Mouse (Mus musculus) naive thymus-derived CD4-positive, alpha-beta T cell, adult 2 months (primary cell): ENCODE measurements at regions not wholly inside any gene's neighbourhood (a gene's known extent, or its start where the extent isn't known, plus 50 kb on each side); places are given as distances from the start of the nearest gene placed in this dataset.
A peak's percentile ranks its signal among the peaks of the same experiment; 100 is the strongest.

Experiments used
- DNase-seq: peaks from one replicate; pipeline ENCODE4 v3.0.0-alpha.2; 2011; ENCODE audit warnings: low read depth

GRCm38 (mm10) chr9:33214523-33214922, 578.5 kb downstream of the Ets1 start:
- DNase-seq = no peak

GRCm38 (mm10) chr9:33220981-33221380, 585.0 kb downstream of the Ets1 start:
- DNase-seq = no peak

- no peak for DNase-seq
Observed at GRCm38 (mm10) chr9:33222066-33222805, 586.2 kb downstream of the Ets1 start.

GRCm38 (mm10) chr9:33233699-33234131, 597.7 kb downstream of the Ets1 start:
- no peak for DNase-seq

GRCm38 (mm10) chr9:33238190-33238589, 602.2 kb downstream of the Ets1 start:
- DNase-seq = no peak

- DNase-seq = no peak
Observed at GRCm38 (mm10) chr9:33238846-33239245, 602.8 kb downstream of the Ets1 start.

- DNase-seq = no peak
Observed at GRCm38 (mm10) chr9:33240506-33240905, 604.5 kb downstream of the Ets1 start.

GRCm38 (mm10) chr9:33240914-33241635, 605.1 kb downstream of the Ets1 start:
- no peak for DNase-seq

GRCm38 (mm10) chr9:33246932-33247331, 610.9 kb downstream of the Ets1 start:
- DNase-seq = peak; percentile 70

GRCm38 (mm10) chr9:33258241-33258640, 622.2 kb downstream of the Ets1 start:
- DNase-seq = no peak

GRCm38 (mm10) chr9:33260171-33260570, 624.1 kb downstream of the Ets1 start:
- DNase-seq = no peak

GRCm38 (mm10) chr9:33289381-33289780, 653.4 kb downstream of the Ets1 start:
- DNase-seq = no peak

- no peak for DNase-seq
Observed at GRCm38 (mm10) chr9:33292116-33292515, 656.1 kb downstream of the Ets1 start.

- DNase-seq = no peak
Observed at GRCm38 (mm10) chr9:33295925-33296324, 659.9 kb downstream of the Ets1 start.

GRCm38 (mm10) chr9:33319525-33320025, 683.6 kb downstream of the Ets1 start:
- no peak for DNase-seq

GRCm38 (mm10) chr9:33327722-33328121, 691.7 kb downstream of the Ets1 start:
- no peak for DNase-seq

GRCm38 (mm10) chr9:33350258-33350657, 714.2 kb downstream of the Ets1 start:
- DNase-seq = no peak

- no peak for DNase-seq
Observed at GRCm38 (mm10) chr9:33356621-33357020, 720.6 kb downstream of the Ets1 start.

GRCm38 (mm10) chr9:33360966-33361365, 724.9 kb downstream of the Ets1 start:
- DNase-seq = no peak

- no peak for DNase-seq
Observed at GRCm38 (mm10) chr9:33389170-33389569, 753.1 kb downstream of the Ets1 start.

- DNase-seq = no peak
Observed at GRCm38 (mm10) chr9:33404691-33405090, 768.7 kb downstream of the Ets1 start.

- no peak for DNase-seq
Observed at GRCm38 (mm10) chr9:33407517-33407916, 771.5 kb downstream of the Ets1 start.

- DNase-seq = no peak
Observed at GRCm38 (mm10) chr9:33423781-33424180, 787.8 kb downstream of the Ets1 start.
